Mouse (Mus musculus) heart, adult 2 months (tissue): ENCODE data around the gene Cct8l1. TPM values are rescaled to one million over a fixed set of nuclear protein-coding genes. Genes with fewer than 3 reads are reported as not detected.

ENCODE experiments used
- DNase-seq, 2 experiments: peaks; one replicate each; pipeline ENCODE4 v3.0.0; 2021
- H3K27ac ChIP-seq: fragments of 200-600 bp; 2 replicates; pipeline ENCODE4 v1.8.1; 2022
- H3K27me3 ChIP-seq: fragments of 200-500 bp; 2 replicates; pipeline ENCODE4 v1.6.1; 2012; ENCODE audit warnings: mild to moderate bottlenecking, low read length, inconsistent platforms, mixed read lengths; ENCODE audit not compliant: control insufficient read depth, insufficient read depth
- H3K36me3 ChIP-seq: fragments of 200-500 bp; 2 replicates; pipeline ENCODE4 v1.6.1; 2012; ENCODE audit warnings: low read length, inconsistent platforms; ENCODE audit not compliant: control insufficient read depth, insufficient read depth
- H3K4me1 ChIP-seq: fragments of 200-500 bp; 2 replicates; pipeline ENCODE4 v1.6.1; 2011; ENCODE audit warnings: low read length; ENCODE audit not compliant: control insufficient read depth, insufficient read depth
- H3K4me3 ChIP-seq: fragments of 200-600 bp; 2 replicates; pipeline ENCODE4 v1.8.1; 2022
- H3K79me2 ChIP-seq: fragments of 200-500 bp; replicated peaks from 2 replicates; pipeline ENCODE4 v1.6.1; 2012; ENCODE audit warnings: mild to moderate bottlenecking, inconsistent platforms, low read length, moderate library complexity, mixed read lengths; ENCODE audit not compliant: control insufficient read depth, insufficient read depth
- H3K9ac ChIP-seq: fragments of 200-500 bp; 2 replicates; pipeline ENCODE4 v1.6.1; 2012; ENCODE audit warnings: low read depth, mild to moderate bottlenecking, control low read depth, inconsistent platforms, low read length, mixed read lengths
- CTCF ChIP-seq: fragments of 200-600 bp; IDR thresholded peaks from 2 replicates; pipeline ENCODE4 v1.8.1; 2022; ENCODE audit warnings: antibody characterized with exemption, mild to moderate bottlenecking, moderate library complexity
- EP300 ChIP-seq: fragments of 200-500 bp; IDR thresholded peaks from 2 replicates; pipeline ENCODE4 v1.6.1; 2011; ENCODE audit warnings: low read depth, low read length, control low read depth; ENCODE audit not compliant: insufficient read depth
- POLR2A ChIP-seq: fragments of 200-500 bp; IDR thresholded peaks from 2 replicates; pipeline ENCODE4 v1.6.1; 2011; ENCODE audit warnings: mild to moderate bottlenecking, low read depth, low read length, control low read depth; ENCODE audit not compliant: insufficient read depth
- WGBS: fragments of 180-500 bp; shearing (Covaris S2); methylation state at CpG from one replicate; pipeline ENCODE4 v1.1.7; 2018; 5-methylcytosine and 5-hydroxymethylcytosine counted together
- intact Hi-C: fragments of 180-260 bp; cut with DNase I; formaldehyde crosslinking; loops from one replicate; pipeline ENCODE4 v1.15.1; 2025
- polyA plus RNA-seq: library from polyadenylated mRNA; depleted of rRNA; stranded (reverse); fragments of >200 nt; gene quantifications from 2 replicates; pipeline ENCODE4 v1.2.3, GENCODE M21; 2012
- total RNA-seq, 2 experiments: library from RNA; stranded (reverse); gene quantifications; 2 replicates each; pipeline ENCODE4 v1.2.3; 2021

The Cct8l1 gene
- total and polyA plus RNA-seq, 3 experiments: 0.06 to 0.18 TPM; not detected in 1

- Histone ChIP-seq H3K4me3 (no peak overlapping the region), H3K4me1 (no peaks in the 10 kb centered on the region), H3K27ac (no peak overlapping the region), H3K9ac (no peak overlapping the region), H3K79me2 (no peaks in the 10 kb centered on the region), H3K36me3 (no peaks in the 10 kb centered on the region), H3K27me3 (no peaks in the 10 kb centered on the region)
- intact Hi-C loops: no loop called here
- no peak for TF ChIP-seq EP300
- TF ChIP-seq POLR2A: no peak
- no peak for TF ChIP-seq CTCF
- no peak for DNase-seq
- WGBS: 84% methylated on average over 3 of the region's 3 CpGs
These were observed 25.1 kb downstream of the Cct8l1 start for GRCm38 (mm10) chr5:25540921-25541320.

GRCm38 (mm10) chr5:25541661-25542060, 25.8 kb downstream of the Cct8l1 start:
- 70% methylated on average over 2 of the region's 2 CpGs for WGBS
- H3K4me3 ChIP-seq: no peak overlapping the region
- H3K36me3 ChIP-seq: no peaks in the 10 kb centered on the region
- no peak overlapping the region for H3K9ac ChIP-seq
- TF ChIP-seq POLR2A: no peak
- TF ChIP-seq EP300: no peak
- TF ChIP-seq CTCF: no peak
- no peaks in the 10 kb centered on the region for H3K27me3 ChIP-seq
- intact Hi-C loops: no loop called here
- no peaks in the 10 kb centered on the region for H3K79me2 ChIP-seq
- no peaks in the 10 kb centered on the region for H3K4me1 ChIP-seq
- no peak overlapping the region for H3K27ac ChIP-seq
- DNase-seq: no peak

GRCm38 (mm10) chr5:25544061-25544460, 28.2 kb downstream of the Cct8l1 start:
- Histone ChIP-seq H3K9ac (no peak overlapping the region), H3K4me3 (no peak overlapping the region), H3K4me1 (no peaks in the 10 kb centered on the region), H3K79me2 (no peaks in the 10 kb centered on the region), H3K27ac (no peak overlapping the region), H3K27me3 (no peaks in the 10 kb centered on the region), H3K36me3 (no peaks in the 10 kb centered on the region)
- 68% methylated on average over 3 of the region's 3 CpGs for WGBS
- TF ChIP-seq POLR2A: no peak
- no peak for TF ChIP-seq CTCF
- peak; percentile 71 to 73 for DNase-seq
- intact Hi-C loops: no loop called here

GRCm38 (mm10) chr5:25544566-25544965, 28.7 kb downstream of the Cct8l1 start:
- Histone ChIP-seq H3K27me3 (no peaks in the 10 kb centered on the region), H3K79me2 (no peaks in the 10 kb centered on the region), H3K36me3 (no peaks in the 10 kb centered on the region), H3K9ac (no peak overlapping the region), H3K27ac (no peak overlapping the region), H3K4me1 (no peaks in the 10 kb centered on the region), H3K4me3 (no peak overlapping the region)
- 70% methylated on average over 5 of the region's 5 CpGs for WGBS
- intact Hi-C loops: no loop called here
- TF ChIP-seq EP300: no peak
- no peak for TF ChIP-seq POLR2A
- TF ChIP-seq CTCF: no peak
- peak; percentile 42 to 45 for DNase-seq

- H3K36me3 ChIP-seq: no peaks in the 10 kb centered on the region
- no peak for DNase-seq
- no peaks in the 10 kb centered on the region for H3K4me1 ChIP-seq
- no peak overlapping the region for H3K9ac ChIP-seq
- H3K27me3 ChIP-seq: no peaks in the 10 kb centered on the region
- no peak for TF ChIP-seq POLR2A
- no peak for TF ChIP-seq CTCF
- no peak for TF ChIP-seq EP300
- WGBS: 86% methylated on average over 2 of the region's 2 CpGs
- no peak overlapping the region for H3K4me3 ChIP-seq
- no peaks in the 10 kb centered on the region for H3K79me2 ChIP-seq
- no peak overlapping the region for H3K27ac ChIP-seq
- intact Hi-C loops: no loop called here
These were observed 31.0 kb downstream of the Cct8l1 start for GRCm38 (mm10) chr5:25546912-25547311.

- Histone ChIP-seq H3K79me2 (no peaks in the 10 kb centered on the region), H3K36me3 (no peaks in the 10 kb centered on the region), H3K4me1 (no peaks in the 10 kb centered on the region), H3K27ac (no peak overlapping the region), H3K27me3 (no peaks in the 10 kb centered on the region), H3K4me3 (no peak overlapping the region), H3K9ac (no peak overlapping the region)
- TF ChIP-seq EP300: no peak
- TF ChIP-seq CTCF: no peak
- no peak for TF ChIP-seq POLR2A
- DNase-seq: no peak
- 82% methylated on average over 1 of the region's 1 CpGs for WGBS
- intact Hi-C loops: no loop called here
These were observed 35.0 kb downstream of the Cct8l1 start for GRCm38 (mm10) chr5:25550912-25551311.

GRCm38 (mm10) chr5:25554210-25554609, 38.3 kb downstream of the Cct8l1 start:
- H3K27me3 ChIP-seq: no peaks in the 10 kb centered on the region
- H3K9ac ChIP-seq: no peak overlapping the region
- H3K27ac ChIP-seq: no peak overlapping the region
- intact Hi-C loops: no loop called here
- TF ChIP-seq EP300 (no peak), POLR2A (no peak), CTCF (no peak)
- WGBS: 97% methylated on average over 1 of the region's 1 CpGs
- no peak for DNase-seq
- H3K4me1 ChIP-seq: no peaks in the 10 kb centered on the region
- H3K79me2 ChIP-seq: no peaks in the 10 kb centered on the region
- no peak overlapping the region for H3K4me3 ChIP-seq
- H3K36me3 ChIP-seq: no peaks in the 10 kb centered on the region
